Mouse (Mus musculus): ENCODE measurements around the gene Kmt5b.
A peak's percentile ranks its signal among the peaks of the same experiment; 100 is the strongest.

DNA sequence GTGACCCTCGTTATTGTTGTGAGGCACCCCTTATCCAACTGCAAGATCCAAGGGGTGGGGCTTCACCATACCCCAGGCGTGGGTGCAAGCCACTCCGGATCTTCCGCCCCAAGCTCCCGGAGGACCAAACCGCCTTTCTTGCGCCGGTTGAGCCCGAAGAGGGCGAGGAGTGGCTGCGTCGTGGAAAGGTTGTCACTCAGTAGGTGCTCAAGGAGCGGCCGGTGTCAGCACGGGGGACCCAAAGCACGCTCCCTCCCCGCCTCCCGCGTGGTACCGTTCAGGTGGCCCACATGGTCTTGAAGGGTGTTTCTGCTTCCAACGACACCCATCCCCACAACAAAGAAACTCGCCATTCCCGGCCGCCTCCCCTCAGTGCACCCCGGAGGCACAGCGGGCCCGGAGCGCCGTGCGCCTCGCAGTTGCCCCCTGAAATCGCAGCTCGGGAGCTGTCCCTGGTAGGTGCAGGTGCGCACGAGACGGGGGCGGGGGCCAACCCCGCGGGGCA, at the start of gene Kmt5b:
- TF ChIP-seq ZC3H11A (IDR thresholded peaks at IDR 0.05; ENCODE audit: low read depth, low read length) (no peak), MAX (IDR thresholded peaks at IDR 0.05; ENCODE audit: low read length) (peak; percentile 38; the same call in 1 of the 2 replicates), MAZ (IDR thresholded peaks at IDR 0.05; ENCODE audit: low read depth, low read length) (no peak; the same call in 1 of the 2 replicates), POLR2AphosphoS2 (IDR thresholded peaks at IDR 0.05; ENCODE audit: low read length) (peak; percentile 44; the same call in 1 of the 2 replicates), EP300 (IDR thresholded peaks at IDR 0.05; ENCODE audit: low read depth in 1 of 2, low read length in 2 of 2) (no peak), GATA1 (IDR thresholded peaks at IDR 0.05; ENCODE audit: low read depth, low read length) (0 out of 2 replicates have a peak, but pooled peaks have one; percentile 20), RAD21 (IDR thresholded peaks at IDR 0.05; ENCODE audit: low read depth, low read length) (no peak)
